Comparison of ENCODE assay signal across 28 mouse cellular contexts in genomic region chr2:27826826-27827225, GRCm38 (mm10). TPM values are rescaled to one million over a fixed set of nuclear protein-coding genes. Genes with fewer than 3 reads are reported as not detected.
A peak's percentile ranks its signal among the peaks of the same experiment; 100 is the strongest.
DNase-seq lines count a peak whose midpoint lies in the region; ATAC-seq and TF ChIP-seq lines count a peak whose summit lies in the region.
"Had no signal": no experiment of that assay in that cellular context is flagged by ENCODE, and none has a peak within 500 bp of the region (broad histone marks: within the 10 kb centered on the region; RNA-seq: fewer than 3 reads in every experiment).

No protein-coding gene starts in this region.

- H3K27ac ChIP-seq in heart, adult 2 months = no peak overlapping the region
- no peak overlapping the region for H3K27ac ChIP-seq in heart, embryonic 11.5 days (ENCODE audit: low read depth, low read length)
- H3K27ac ChIP-seq in embryonic fibroblast, embryonic 13.5 days (ENCODE audit: insufficient read depth, low read length) = peak overlapping the region; percentile 7; the same call in 1 of the 2 replicates
- no peak overlapping the region for H3K27ac ChIP-seq in forebrain, embryonic 12.5 days
- H3K27ac ChIP-seq: embryonic facial prominence, embryonic 13.5 days; forebrain, embryonic 13.5 days; hindbrain, embryonic 15.5 days; kidney, embryonic 15.5 days; lung, embryonic 15.5 days; midbrain, embryonic 10.5 days; midbrain, embryonic 15.5 days; stomach, embryonic 15.5 days had no signal

- H3K36me3 ChIP-seq in heart, adult 2 months (ENCODE audit: control insufficient read depth, insufficient read depth, low read length) = no peaks in the 10 kb centered on the region
- H3K36me3 ChIP-seq in heart, embryonic 11.5 days (ENCODE audit: control insufficient read depth, insufficient read depth, low read length) = no peaks in the 10 kb centered on the region
- no peaks in the 10 kb centered on the region for H3K36me3 ChIP-seq in myocyte (ENCODE audit: control insufficient read depth, insufficient read depth)
- no peaks in the 10 kb centered on the region for H3K36me3 ChIP-seq in forebrain, embryonic 12.5 days (replicated peaks)
- H3K36me3 ChIP-seq: embryonic facial prominence, embryonic 13.5 days; hindbrain, embryonic 15.5 days; kidney, embryonic 15.5 days; lung, embryonic 15.5 days; midbrain, embryonic 10.5 days; midbrain, embryonic 15.5 days; stomach, embryonic 15.5 days had no signal

- no peak for TF ChIP-seq CTCF in heart, adult 2 months (IDR thresholded peaks at IDR 0.05)
- no peak for TF ChIP-seq CTCF in embryonic fibroblast, embryonic 13.5 days (IDR thresholded peaks at IDR 0.05; ENCODE audit: borderline replicate concordance, insufficient read depth, low read length)

- no peak for ATAC-seq in heart, embryonic 11.5 days (replicated peaks; ENCODE audit: insufficient number of reproducible peaks, low FRiP score, low TSS enrichment)
- no peak for ATAC-seq in forebrain, embryonic 12.5 days (ENCODE audit: low FRiP score)
- no peak for ATAC-seq in activated CD4-positive, CD25-positive, alpha-beta regulatory T cell, adult 4 months
- ATAC-seq: forebrain, embryonic 13.5 days; midbrain, embryonic 15.5 days had no signal

- H3K4me1 ChIP-seq in heart, adult 2 months (ENCODE audit: control insufficient read depth, insufficient read depth, low read length) = peaks cover 3% of the 10 kb centered on the region
- peaks cover 24% of the 10 kb centered on the region for H3K4me1 ChIP-seq in heart, embryonic 11.5 days (ENCODE audit: control insufficient read depth, insufficient read depth, low read length)
- peaks cover 9% of the 10 kb centered on the region for H3K4me1 ChIP-seq in embryonic fibroblast, embryonic 13.5 days (ENCODE audit: control insufficient read depth, insufficient read depth, low read length)
- H3K4me1 ChIP-seq in forebrain, embryonic 12.5 days = no peaks in the 10 kb centered on the region
- H3K4me1 ChIP-seq: embryonic facial prominence, embryonic 13.5 days; forebrain, embryonic 13.5 days; hindbrain, embryonic 15.5 days; kidney, embryonic 15.5 days; midbrain, embryonic 10.5 days; midbrain, embryonic 15.5 days; stomach, embryonic 15.5 days had no signal

- no peak for TF ChIP-seq EP300 in heart, adult 2 months (IDR thresholded peaks at IDR 0.05; ENCODE audit: insufficient read depth, low read depth, low read length)

- WGBS in heart, adult 2 months = 69% methylated on average over 2 of the region's 2 CpGs
- WGBS in heart, embryonic 11.5 days (ENCODE audit: insufficient replicate concordance) = 74% methylated on average over 2 of the region's 2 CpGs
- WGBS in forebrain, embryonic 12.5 days = 86% methylated on average over 2 of the region's 2 CpGs

- H3K4me2 ChIP-seq in heart, embryonic 11.5 days = no peak overlapping the region
- peak overlapping the region; percentile 12 for H3K4me2 ChIP-seq in myocyte (ENCODE audit: low read depth)
- H3K4me2 ChIP-seq in forebrain, embryonic 12.5 days = no peak overlapping the region
- H3K4me2 ChIP-seq: embryonic facial prominence, embryonic 13.5 days; forebrain, embryonic 13.5 days; hindbrain, embryonic 15.5 days; kidney, embryonic 15.5 days; liver, embryonic 11.5 days; lung, embryonic 15.5 days; midbrain, embryonic 15.5 days; stomach, embryonic 15.5 days had no signal

- peak; percentile 33 to 37 for DNase-seq in heart, adult 2 months
- peak; percentile 18 for DNase-seq in gastrocnemius, postnatal 10 days
- DNase-seq: adrenal gland, adult 8-10 months; B cell, adult 2 months; cerebellum, adult 11 months; cerebellum, adult 9-11 months; embryo, embryonic 11 days; heart, adult 18-20 months; kidney, adult 18-20 months; kidney, postnatal 25 days; right cerebral cortex, postnatal 25 days; thymus, adult 18-20 months; thymus, postnatal 25 days had no signal

- no peak for TF ChIP-seq POLR2A in heart, adult 2 months (IDR thresholded peaks at IDR 0.05; ENCODE audit: insufficient read depth, low read depth, low read length)
- TF ChIP-seq POLR2A in embryonic fibroblast, embryonic 13.5 days (IDR thresholded peaks at IDR 0.05; ENCODE audit: low read depth, low read length) = no peak
- TF ChIP-seq POLR2A in myocyte (IDR thresholded peaks at IDR 0.05; ENCODE audit: insufficient read length, low read depth) = no peak

- no peak overlapping the region for H3K4me3 ChIP-seq in heart, adult 2 months
- H3K4me3 ChIP-seq in heart, embryonic 11.5 days (ENCODE audit: low read depth, low read length) = no peak overlapping the region
- no peak overlapping the region for H3K4me3 ChIP-seq in embryonic fibroblast, embryonic 13.5 days (ENCODE audit: insufficient read depth, low read length)
- H3K4me3 ChIP-seq in myocyte = no peak overlapping the region
- no peak overlapping the region for H3K4me3 ChIP-seq in forebrain, embryonic 12.5 days (replicated peaks)
- H3K4me3 ChIP-seq: embryonic facial prominence, embryonic 13.5 days; forebrain, embryonic 13.5 days; hindbrain, embryonic 15.5 days; kidney, embryonic 15.5 days; lung, embryonic 15.5 days; midbrain, embryonic 10.5 days; midbrain, embryonic 15.5 days; stomach, embryonic 15.5 days had no signal

- H3ac ChIP-seq in myocyte (ENCODE audit: control insufficient read depth, insufficient read length) = no peak overlapping the region

- intact Hi-C loops in heart, adult 2 months (cut with DNase I) = no loop called here

- no peaks in the 10 kb centered on the region for H3K79me2 ChIP-seq in heart, adult 2 months (replicated peaks; ENCODE audit: control insufficient read depth, insufficient read depth, low read length)
- no peaks in the 10 kb centered on the region for H3K79me2 ChIP-seq in myocyte (ENCODE audit: control insufficient read depth, insufficient read depth)

- H3K9ac ChIP-seq in heart, adult 2 months (ENCODE audit: low read depth, low read length) = no peak overlapping the region
- no peak overlapping the region for H3K9ac ChIP-seq in heart, embryonic 11.5 days (ENCODE audit: low read depth, low read length)
- no peak overlapping the region for H3K9ac ChIP-seq in forebrain, embryonic 12.5 days
- H3K9ac ChIP-seq: embryonic facial prominence, embryonic 13.5 days; forebrain, embryonic 13.5 days; hindbrain, embryonic 15.5 days; kidney, embryonic 15.5 days; lung, embryonic 15.5 days; midbrain, embryonic 15.5 days; stomach, embryonic 15.5 days had no signal

- no peaks in the 10 kb centered on the region for H3K9me3 ChIP-seq in heart, embryonic 11.5 days (replicated peaks; ENCODE audit: control insufficient read depth, low read length)
- H3K9me3 ChIP-seq in forebrain, embryonic 12.5 days = no peaks in the 10 kb centered on the region
- H3K9me3 ChIP-seq: embryonic facial prominence, embryonic 13.5 days; forebrain, embryonic 13.5 days; hindbrain, embryonic 15.5 days; kidney, embryonic 15.5 days; lung, embryonic 15.5 days; midbrain, embryonic 10.5 days; midbrain, embryonic 15.5 days; stomach, embryonic 15.5 days had no signal

- H3K27me3 ChIP-seq in heart, adult 2 months (ENCODE audit: control insufficient read depth, insufficient read depth, low read length) = no peaks in the 10 kb centered on the region
- no peaks in the 10 kb centered on the region for H3K27me3 ChIP-seq in heart, embryonic 11.5 days (ENCODE audit: control insufficient read depth, insufficient read depth, low read length)
- H3K27me3 ChIP-seq in myocyte (ENCODE audit: control insufficient read depth, insufficient read depth, insufficient read length) = no peaks in the 10 kb centered on the region
- H3K27me3 ChIP-seq in forebrain, embryonic 12.5 days = no peaks in the 10 kb centered on the region
- H3K27me3 ChIP-seq: embryonic facial prominence, embryonic 13.5 days; forebrain, embryonic 13.5 days; hindbrain, embryonic 15.5 days; kidney, embryonic 15.5 days; lung, embryonic 15.5 days; midbrain, embryonic 15.5 days; stomach, embryonic 15.5 days had no signal

TF ChIP-seq in myocyte, 11 proteins besides CTCF, POLR2A, EP300 and RAD21:
- TF ChIP-seq REST (IDR thresholded peaks at IDR 0.05; ENCODE audit: insufficient read depth, insufficient read length) (no peak), USF1 (IDR thresholded peaks at IDR 0.05; ENCODE audit: low read depth) (no peak), MAX (IDR thresholded peaks at IDR 0.05; ENCODE audit: low read depth) (no peak), E2F4 (IDR thresholded peaks at IDR 0.05; ENCODE audit: insufficient read depth) (no peak), TCF3 (IDR thresholded peaks at IDR 0.05; ENCODE audit: insufficient read length, low read depth) (no peak), CEBPB (IDR thresholded peaks at IDR 0.05; ENCODE audit: insufficient read depth, poor library complexity, severe bottlenecking) (no peak), TCF12 (IDR thresholded peaks at IDR 0.05; ENCODE audit: insufficient read depth, poor library complexity, severe bottlenecking) (no peak), SRF (IDR thresholded peaks at IDR 0.05; ENCODE audit: control insufficient read depth, insufficient read length, low read depth) (no peak), MYOG (IDR thresholded peaks at IDR 0.05; ENCODE audit: control insufficient read depth in 1 of 3, insufficient read depth in 1 of 3, insufficient read length in 2 of 3, low read depth in 2 of 3) (no peak), MYOD1 (IDR thresholded peaks at IDR 0.05; ENCODE audit: control insufficient read depth in 1 of 3, insufficient read length in 2 of 3, low read depth in 2 of 3) (no peak), POLR2AphosphoS2 (IDR thresholded peaks at IDR 0.05; ENCODE audit: insufficient read length, low read depth) (no peak)

RNA-seq across cellular contexts. Expression of gene Col5a1, which starts 59.4 kb away (rescaled TPM):
- total RNA-seq in heart, adult 2 months (2021) = 10 to 100 TPM; 16.0 to 22.9 TPM
- 15.7 and 17.2 TPM in 2 replicates for polyA plus RNA-seq in heart, adult 2 months (2012; rRNA removed)
- 38.7 and 38.8 TPM in 2 replicates for polyA plus RNA-seq in heart, embryonic 11.5 days (2014; fragmentation: Nextera tagmentation; extraction: Ambion mirVana)
- polyA plus RNA-seq in embryonic fibroblast, embryonic 13.5 days (2011; ENCODE audit: insufficient read length, low read depth, missing spikeins) = 997 and 1,013 TPM in 2 replicates
- 100 to 1,000 TPM; 204 to 280 TPM for total RNA-seq in gastrocnemius, postnatal 10 days (2021)
- polyA plus RNA-seq in myocyte (2012; fragmentation: generic; extraction: Trizol) = 172 TPM
- 17.1 and 21.7 TPM in 2 replicates for polyA plus RNA-seq in forebrain, embryonic 12.5 days (2016; fragmentation: Nextera tagmentation; extraction: Ambion mirVana)
- polyA plus RNA-seq in activated CD4-positive, CD25-positive, alpha-beta regulatory T cell, adult 4 months (2017; shearing (Covaris generic)) = not detected
- total RNA-seq: neutrophil, adult 5-6 weeks had no signal

Comparison
In these comparisons a context has a peak if more than half of its experiments do, and no peak if none do; other contexts are left out.
1. RNA of gene Col5a1, which starts 59.4 kb away (polyA plus RNA-seq): 997 to 1,013 TPM in embryonic fibroblast, embryonic 13.5 days, 172 TPM in myocyte (single experiment), 38.7 to 38.8 TPM in heart, embryonic 11.5 days, 17.1 to 21.7 TPM in forebrain, embryonic 12.5 days and 15.7 to 17.2 TPM in heart, adult 2 months; not detected in activated CD4-positive, CD25-positive, alpha-beta regulatory T cell, adult 4 months; every median in the first group is over 10 times any median in the second.